Mouse (Mus musculus) fat pad, adult 2 months (tissue): ENCODE results near the gene Sorbs1.

Experiments used
- DNase-seq: peaks from one replicate; pipeline ENCODE4 v3.0.0-alpha.2; 2011; ENCODE audit warnings: low read depth, low spot score; ENCODE audit errors: extremely low read depth

The Sorbs1 gene

GRCm38 (mm10) chr19:40514376-40514775 is 797 bp upstream of the Sorbs1 start:
- DNase-seq = no peak

GRCm38 (mm10) chr19:40512500-40513421 is 818 bp downstream of the Sorbs1 start:
- no peak for DNase-seq

DNA sequence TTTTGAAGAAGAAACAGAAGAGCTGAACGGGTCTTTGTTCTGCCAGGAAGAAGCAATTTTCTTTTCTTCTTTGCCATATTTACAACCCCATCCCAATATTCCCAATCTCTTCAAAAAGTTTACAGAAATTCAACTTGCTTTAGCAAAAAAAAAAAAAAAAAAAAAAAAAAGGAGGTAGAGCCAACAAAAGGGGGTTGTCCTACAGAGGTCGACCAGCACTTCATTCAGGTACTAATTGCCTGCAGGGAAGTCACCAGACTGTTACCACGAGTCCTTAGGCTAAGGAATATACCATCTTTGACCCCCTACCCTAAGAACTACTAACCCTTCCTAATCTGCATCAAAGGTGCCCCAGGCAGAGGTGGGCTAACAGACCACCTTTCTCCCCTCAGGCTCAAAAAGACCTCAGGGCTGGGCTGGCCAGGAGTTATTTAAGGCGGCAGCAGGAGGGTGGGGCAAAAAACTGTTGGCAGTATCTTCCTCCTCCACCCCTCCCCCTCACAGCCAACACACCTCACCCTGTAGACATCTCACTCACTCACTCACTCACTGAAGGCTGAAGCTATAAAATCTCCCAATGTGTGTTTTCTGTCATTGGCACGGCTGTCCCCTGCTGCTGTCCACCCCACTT is 1.8 kb downstream of the Sorbs1 start:
- no peak for DNase-seq

DNA sequence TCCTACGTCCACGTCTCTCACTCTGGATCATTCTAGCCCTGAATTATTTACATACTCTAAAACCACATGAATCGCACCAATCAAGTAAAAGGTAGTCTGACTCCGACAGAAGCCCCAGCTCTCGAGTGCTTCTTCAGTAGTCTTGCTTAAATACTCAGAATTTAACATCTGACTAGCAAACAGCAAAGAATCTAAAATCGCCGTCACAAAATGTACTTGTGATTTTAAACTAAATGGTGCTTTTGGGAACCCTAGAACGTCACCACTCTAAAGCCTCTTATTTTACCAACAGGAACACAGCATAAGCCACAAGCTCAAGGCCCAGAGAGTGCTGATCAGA is 2.5 kb downstream of the Sorbs1 start:
- DNase-seq = no peak

- no peak for DNase-seq
Observed at GRCm38 (mm10) chr19:40510387-40511099, 3.0 kb downstream of the Sorbs1 start.

DNA sequence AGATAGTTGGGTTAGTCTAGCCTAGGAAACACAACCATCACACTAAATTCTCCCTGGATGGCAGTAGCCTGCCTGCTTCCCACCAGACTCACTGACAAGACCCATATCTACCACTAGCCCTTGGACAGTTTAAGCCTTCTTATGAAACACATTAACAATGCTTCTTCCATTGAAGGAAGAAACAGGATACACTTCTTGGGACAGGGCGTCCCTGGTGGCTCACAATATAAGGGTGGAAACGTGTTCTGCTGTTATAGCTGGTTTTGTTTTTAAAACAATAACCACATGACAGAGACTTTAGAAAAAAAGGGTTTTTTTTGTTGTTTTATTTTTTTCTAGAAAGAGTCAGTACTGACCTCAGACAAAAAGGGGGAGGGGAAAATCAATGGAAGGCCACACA is 4.3 kb downstream of the Sorbs1 start:
- no peak for DNase-seq

DNA sequence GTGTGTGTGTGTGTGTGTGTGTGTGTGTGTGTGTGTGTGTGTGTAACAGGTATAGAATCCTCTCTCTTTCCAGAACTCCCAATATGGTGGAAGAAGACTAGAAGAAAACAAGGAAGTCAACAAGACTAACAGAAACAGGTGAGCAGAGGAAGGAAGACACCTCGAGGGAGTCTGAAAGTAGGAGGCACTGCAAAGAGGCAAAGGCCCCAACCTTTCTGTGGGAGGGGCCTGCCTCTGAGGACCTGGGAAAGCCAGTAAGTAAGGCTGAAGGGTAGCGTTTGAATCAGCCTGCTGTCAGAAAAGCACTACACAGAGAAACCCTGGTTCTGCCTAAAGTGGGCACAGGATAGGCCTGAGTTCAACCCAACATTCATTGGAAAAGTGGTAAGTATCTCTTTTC is 4.7 kb downstream of the Sorbs1 start:
- DNase-seq = no peak

- DNase-seq = no peak
Observed at GRCm38 (mm10) chr19:40506965-40507364, 6.6 kb downstream of the Sorbs1 start.

DNA sequence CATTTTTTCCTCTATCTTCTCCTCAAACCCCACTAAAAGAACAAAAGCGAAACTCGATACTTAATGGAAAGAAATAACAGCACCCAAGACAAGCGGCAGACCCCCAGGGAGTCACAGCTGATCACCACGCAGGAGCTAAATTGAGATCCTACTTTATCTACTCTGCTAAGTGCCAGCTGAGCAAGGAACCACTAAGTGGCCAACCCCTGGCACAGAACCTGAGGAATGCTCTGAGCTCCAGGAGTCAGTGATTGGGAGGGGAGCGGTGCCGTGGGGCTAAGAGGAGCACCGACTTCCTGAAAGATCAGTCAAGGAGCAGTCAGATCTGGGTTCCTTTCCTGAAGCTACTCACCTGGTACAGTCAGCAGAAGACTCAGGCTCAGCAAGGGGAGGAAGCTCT is 9.2 kb downstream of the Sorbs1 start:
- no peak for DNase-seq

GRCm38 (mm10) chr19:40499940-40500737 is 13.4 kb downstream of the Sorbs1 start:
- DNase-seq = no peak

GRCm38 (mm10) chr19:40499141-40499540 is 14.4 kb downstream of the Sorbs1 start:
- no peak for DNase-seq

DNA sequence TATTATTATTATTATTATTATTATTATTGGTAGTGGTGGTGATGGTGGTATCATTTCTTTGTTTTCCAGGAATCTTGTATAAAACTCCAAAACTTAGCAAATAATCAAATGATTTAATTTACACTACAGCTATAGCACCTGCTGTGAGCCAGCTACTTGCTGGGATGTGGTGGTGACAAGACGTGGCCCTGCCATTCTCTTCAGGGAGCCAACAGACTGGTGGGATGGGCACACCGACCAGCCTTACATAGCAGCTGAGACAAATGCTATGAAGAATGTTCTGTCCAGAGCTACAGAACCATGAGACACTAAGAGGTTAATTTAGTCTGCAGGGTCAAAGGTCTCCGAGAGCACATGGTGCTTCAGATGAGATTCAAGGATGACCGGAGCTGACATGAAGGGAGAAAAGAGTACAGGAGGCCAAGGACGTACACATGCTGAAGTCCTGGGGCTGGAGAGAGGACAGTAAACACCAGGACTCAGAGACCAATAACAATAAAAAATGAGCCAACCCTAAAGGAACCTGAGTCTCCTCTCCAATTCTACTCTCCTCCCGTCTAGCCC is 15.3 kb downstream of the Sorbs1 start:
- DNase-seq = no peak

- DNase-seq = no peak
Observed at GRCm38 (mm10) chr19:40496509-40497267, 16.9 kb downstream of the Sorbs1 start.

- DNase-seq = no peak
Observed at GRCm38 (mm10) chr19:40496071-40496470, 17.5 kb downstream of the Sorbs1 start.

GRCm38 (mm10) chr19:40492902-40493301 is 20.7 kb downstream of the Sorbs1 start:
- DNase-seq = no peak

GRCm38 (mm10) chr19:40491442-40491841 is 22.1 kb downstream of the Sorbs1 start:
- no peak for DNase-seq

DNA sequence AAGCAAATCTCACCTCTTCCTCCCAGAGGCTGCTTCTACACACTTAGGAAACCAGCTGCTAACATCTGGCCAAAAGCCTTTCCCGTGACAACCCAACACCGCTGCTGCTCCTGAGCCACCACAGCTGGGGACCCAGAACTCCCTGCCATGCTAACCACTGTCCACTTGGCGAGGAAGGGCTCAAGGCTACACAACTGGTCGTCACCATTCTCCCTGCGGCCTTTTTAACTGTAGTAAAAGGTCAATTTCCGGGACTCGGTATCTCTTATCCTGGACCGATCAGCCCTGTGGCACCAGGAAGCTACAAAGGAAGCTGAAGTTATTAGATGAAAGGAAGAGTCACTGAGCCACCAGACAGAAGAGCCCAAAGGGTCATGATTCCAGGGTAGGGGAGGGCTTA is 22.8 kb downstream of the Sorbs1 start:
- no peak for DNase-seq

GRCm38 (mm10) chr19:40489633-40490032 is 23.9 kb downstream of the Sorbs1 start:
- no peak for DNase-seq

GRCm38 (mm10) chr19:40488853-40489454 is 24.6 kb downstream of the Sorbs1 start:
- no peak for DNase-seq

DNA sequence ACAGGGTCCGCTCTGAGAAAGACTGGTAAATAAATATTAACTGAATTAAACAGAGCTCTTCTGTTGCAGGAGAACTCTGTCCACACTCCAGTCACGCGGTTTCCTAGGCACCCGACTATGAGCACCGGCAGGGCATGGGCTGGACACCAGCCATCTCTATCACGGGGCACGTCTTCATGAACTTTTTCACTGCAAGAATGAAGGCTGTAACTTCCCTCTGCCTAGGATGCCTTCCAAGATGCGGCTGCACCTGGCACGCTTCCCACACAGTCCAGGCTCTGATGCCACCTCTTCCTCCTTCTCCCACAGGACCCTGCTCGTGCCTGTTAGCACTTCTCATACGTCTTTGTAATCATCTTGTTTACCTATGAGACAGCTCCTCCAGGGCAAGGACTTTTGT is 26.0 kb downstream of the Sorbs1 start:
- no peak for DNase-seq
